Mouse (Mus musculus): ENCODE measurements around the gene Ing4. TPM values are rescaled to one million over a fixed set of nuclear protein-coding genes. Genes with fewer than 3 reads are reported as not detected.
"Not testable (repeated sequence)": the region's sequence is repeated elsewhere in the genome, so short reads cannot be mapped to it uniquely, and the experiment has no call there.

The Ing4 gene
- total RNA-seq, 2 experiments from 2014 or later, result 56.9 to 65.7 TPM

GRCm38 (mm10) chr6:125042081-125042480 is 2.5 kb downstream of the Ing4 start:
- DNase-seq, result no peak

DNA sequence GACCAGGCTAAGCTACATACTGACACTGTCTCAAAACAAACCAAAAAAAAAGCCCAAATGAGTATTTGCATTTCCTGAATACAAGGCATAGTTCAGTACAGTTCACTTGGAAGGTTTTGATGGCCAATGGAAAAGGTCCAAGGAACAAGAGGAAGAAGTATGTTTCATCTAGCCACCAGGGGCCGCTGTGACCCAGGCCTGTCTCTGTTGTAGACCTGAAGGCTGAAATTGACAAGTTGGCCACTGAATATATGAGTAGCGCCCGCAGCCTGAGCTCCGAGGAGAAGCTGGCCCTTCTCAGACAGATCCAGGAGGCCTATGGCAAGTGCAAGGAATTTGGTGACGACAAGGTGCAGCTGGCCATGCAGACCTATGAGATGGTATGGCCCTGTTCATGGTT is 7.1 kb downstream of the Ing4 start:
- DNase-seq, result peak; percentile 68 to 78

DNA sequence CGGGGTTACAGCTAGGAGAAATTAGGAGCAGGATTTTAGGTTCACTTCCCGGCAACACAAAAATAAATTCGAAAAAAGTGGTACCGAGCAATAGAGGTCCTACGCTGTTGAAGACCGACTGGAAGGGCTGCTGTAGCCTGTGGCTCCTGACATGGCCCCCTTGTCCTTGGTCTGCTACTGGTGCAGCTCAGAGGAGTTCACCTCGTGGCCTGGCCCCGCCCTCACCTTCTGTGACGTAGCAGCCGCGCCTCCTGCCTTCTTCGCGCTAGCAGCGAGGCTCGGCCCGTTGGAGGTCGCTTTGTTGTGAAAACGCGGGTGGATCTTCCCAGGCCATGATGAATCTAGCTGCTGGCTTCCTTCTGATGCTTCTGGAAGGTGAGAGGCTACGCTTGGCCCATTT is 10.1 kb downstream of the Ing4 start, which contains the start of gene Acrbp:
Gene Acrbp, plus strand, starts transcription at position 12 of the 400 bp plus-strand sequence.
- no peak for DNase-seq

DNA sequence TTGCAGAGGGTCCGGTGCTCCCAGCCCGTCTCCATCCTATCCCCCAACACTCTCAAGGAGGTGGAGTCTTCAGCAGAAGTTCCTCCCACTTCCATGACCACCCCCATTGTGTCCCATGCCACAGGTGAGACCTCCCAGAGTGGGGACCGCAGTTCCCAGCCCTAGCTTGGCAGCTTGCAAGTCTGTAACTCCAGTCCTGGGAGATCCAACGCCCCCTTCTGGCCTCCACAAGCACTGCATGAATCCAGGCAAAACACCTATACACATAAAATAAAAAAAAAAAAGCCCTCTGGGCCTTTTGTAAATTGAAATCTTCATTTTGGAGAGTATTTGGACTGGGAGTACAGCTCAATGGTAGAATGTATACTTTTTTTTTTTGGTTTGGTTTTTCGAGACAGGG is 11.7 kb downstream of the Ing4 start:
- no peak for DNase-seq

- DNase-seq, result no peak
Measured at GRCm38 (mm10) chr6:125061493-125061892, 21.9 kb downstream of the Ing4 start.

DNA sequence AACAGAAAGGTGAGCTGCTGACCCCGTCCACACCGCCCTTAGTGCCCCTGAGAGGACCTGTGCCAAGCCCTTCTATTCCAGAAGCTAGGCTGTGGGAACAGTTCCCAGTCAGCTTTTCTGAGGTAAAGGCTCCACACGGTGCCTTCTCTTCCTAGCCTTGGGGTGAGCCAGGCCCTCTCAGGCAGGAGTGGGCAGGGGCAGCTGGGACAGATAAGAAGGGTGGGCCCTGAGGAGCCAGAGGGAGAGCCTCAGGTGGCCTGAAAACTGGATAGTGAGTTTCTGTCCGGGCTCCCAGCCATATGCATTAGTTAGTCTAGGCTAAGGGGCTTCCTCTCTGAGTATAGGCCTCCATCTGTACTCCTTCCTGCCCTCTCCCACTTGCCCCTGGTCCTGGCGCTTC is 23.0 kb downstream of the Ing4 start:
- DNase-seq, result no peak

DNA sequence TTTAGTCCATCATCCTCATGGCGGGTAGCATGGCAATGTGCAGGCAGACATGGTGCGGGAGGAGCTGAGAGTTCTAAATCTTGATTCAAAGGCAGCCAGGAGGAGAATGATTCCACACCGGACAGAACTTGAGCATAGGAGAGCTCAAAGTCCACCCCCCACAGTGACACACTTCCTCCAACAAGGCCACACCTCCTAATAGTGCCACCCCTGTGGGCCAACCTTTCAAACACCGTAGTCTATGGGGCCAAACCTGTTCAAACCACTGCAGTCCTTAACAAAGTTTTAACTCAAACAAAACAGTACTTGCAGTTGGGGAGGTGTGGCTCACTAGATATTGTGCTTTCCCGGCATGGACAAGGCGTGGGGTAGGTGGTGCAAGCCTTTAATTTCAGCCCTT is 24.3 kb downstream of the Ing4 start:
- DNase-seq, result no peak

- not testable (repeated sequence) for DNase-seq
Measured at GRCm38 (mm10) chr6:125065223-125065622, 25.7 kb downstream of the Ing4 start.

DNA sequence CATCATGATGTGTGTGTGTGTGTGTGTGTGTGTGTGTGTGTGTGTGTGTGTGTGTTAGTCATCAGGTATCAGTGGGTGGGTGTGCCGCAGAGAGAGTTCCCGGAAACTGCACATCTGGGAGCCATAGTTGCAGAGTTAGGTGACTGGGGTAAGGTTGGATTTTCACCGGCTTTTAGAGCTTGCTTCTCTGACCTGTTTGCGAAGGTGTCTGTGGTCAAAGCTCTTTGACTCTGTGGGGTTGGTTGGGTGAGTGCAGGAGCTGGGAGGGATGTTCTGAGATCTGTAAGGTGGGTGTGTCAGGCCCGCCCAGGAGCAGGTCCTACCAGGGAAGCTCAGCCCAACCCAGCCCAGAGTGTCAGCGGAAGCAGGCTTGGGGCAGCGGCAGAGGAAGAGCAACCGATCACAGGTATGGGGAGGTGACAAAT is 28.0 kb downstream of the Ing4 start, which contains the start of gene Lpar5:
Gene Lpar5, plus strand, starts transcription at position 350 of the 425 bp plus-strand sequence.
- DNase-seq, result no peak

DNA sequence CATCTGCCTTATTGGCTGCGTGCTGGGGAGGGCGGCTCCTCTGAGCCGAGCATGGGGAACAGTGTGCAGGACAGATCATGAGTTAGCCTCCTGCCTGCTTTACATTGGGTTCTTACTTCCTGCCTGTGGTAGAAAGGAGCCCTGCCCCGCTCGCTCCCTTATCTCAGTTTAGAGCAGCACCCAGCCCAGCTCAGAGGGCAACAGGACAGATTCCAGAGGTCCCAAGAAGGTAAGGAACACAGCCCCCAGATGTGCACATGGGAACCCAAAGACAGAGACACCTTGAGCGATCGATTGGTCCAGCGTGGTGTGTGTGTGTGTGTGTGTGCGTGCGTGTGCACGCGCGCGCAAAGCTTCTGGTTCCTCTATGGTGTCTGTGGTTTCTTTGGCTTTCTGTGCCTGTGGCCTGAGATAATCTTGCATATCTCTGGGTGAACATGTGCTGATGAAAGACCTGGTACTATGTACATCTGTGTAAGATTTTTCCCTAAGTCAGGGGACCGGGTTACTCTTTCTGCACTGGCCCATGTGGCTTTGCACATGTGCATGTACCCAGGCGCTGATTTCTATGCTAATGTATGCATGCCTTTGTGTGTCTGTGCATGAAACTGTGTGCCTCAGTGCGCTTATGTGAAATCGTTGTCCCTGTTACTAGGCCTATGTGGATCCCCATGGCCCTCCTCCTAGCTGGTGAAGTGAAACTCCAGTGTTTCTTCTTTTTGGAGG is 31.8 kb downstream of the Ing4 start:
- no peak for DNase-seq

GRCm38 (mm10) chr6:125071896-125072279 is 32.3 kb downstream of the Ing4 start:
- peak; percentile 68 to 73 for DNase-seq

DNA sequence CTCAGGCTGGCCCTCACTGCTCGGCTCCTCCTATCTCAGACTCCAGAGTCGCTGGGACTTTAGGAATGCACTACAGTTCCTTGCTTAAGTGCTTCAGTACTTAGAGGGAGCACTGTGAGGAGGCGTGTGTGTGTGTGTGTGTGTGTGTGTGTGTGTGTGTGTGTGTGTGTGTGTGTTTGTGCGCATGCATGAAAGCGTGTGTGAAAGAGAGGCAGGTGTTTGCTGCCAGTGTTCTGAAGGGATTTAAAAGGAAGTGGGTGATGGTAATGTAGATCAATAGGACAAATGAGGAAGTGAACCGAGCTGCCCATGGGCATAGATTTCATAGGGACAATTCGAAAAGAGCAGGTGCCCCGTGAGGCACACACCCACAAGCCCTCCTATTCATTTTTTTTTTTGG is 34.3 kb downstream of the Ing4 start:
- DNase-seq, result no peak

- no peak for DNase-seq
Measured at GRCm38 (mm10) chr6:125081394-125081793, 41.8 kb downstream of the Ing4 start.

DNA sequence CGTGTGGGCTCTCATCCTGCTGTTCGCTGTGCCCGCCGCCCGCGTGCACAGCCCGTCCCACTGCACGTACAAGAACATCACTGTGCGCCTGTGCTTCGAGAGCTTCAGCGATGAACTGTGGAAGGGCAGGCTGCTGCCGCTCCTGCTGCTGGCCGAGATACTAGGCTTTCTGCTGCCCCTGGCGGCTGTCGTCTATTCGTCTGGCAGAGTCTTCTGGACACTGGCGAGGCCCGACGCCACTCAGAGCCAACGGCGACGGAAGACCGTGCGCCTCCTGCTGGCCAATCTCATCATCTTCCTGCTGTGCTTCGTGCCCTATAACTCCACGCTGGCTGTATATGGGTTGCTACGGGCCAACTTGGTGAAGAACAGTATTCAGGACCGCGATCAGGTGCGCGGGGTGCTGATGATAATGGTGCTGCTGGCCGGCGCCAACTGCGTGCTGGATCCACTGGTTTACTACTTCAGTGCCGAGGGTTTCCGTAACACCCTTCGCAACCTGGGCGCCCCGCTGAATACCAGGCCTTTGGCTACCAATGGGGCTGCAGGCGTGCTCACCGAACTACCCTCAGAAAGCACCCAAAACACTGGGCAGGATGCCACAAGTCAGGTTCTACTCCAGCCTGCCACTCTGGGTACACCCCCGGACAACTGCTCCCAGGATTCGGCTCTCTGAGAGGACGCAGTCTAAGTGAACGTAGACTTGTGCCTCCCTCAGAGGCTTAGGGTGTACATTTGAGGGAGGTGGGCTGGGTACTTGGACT is 42.4 kb downstream of the Ing4 start:
- peak; percentile 74 to 77 for DNase-seq

GRCm38 (mm10) chr6:125082801-125083386 is 43.3 kb downstream of the Ing4 start:
- DNase-seq, result no peak

DNA sequence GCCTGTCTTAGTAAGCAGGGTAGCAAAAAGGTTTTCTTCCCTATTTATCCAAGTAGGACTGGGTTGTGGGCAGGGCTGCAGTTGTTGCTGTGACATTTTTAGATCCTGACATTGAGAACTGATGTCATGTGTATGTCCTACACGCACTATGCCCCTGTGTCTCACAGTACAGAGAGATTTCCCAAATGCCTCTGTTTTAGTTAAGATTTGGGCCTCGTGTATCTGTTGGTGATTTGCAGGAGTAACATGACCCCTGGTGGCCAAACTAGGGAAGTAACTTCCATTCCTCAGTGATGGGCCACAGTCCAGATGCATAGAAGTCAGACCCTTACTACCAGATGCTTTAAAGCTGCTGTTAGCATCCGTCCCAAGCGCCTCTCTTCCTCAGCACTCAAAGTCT is 44.9 kb downstream of the Ing4 start:
- DNase-seq, result no peak

GRCm38 (mm10) chr6:125087937-125088336 is 48.4 kb downstream of the Ing4 start:
- DNase-seq, result no peak

DNA sequence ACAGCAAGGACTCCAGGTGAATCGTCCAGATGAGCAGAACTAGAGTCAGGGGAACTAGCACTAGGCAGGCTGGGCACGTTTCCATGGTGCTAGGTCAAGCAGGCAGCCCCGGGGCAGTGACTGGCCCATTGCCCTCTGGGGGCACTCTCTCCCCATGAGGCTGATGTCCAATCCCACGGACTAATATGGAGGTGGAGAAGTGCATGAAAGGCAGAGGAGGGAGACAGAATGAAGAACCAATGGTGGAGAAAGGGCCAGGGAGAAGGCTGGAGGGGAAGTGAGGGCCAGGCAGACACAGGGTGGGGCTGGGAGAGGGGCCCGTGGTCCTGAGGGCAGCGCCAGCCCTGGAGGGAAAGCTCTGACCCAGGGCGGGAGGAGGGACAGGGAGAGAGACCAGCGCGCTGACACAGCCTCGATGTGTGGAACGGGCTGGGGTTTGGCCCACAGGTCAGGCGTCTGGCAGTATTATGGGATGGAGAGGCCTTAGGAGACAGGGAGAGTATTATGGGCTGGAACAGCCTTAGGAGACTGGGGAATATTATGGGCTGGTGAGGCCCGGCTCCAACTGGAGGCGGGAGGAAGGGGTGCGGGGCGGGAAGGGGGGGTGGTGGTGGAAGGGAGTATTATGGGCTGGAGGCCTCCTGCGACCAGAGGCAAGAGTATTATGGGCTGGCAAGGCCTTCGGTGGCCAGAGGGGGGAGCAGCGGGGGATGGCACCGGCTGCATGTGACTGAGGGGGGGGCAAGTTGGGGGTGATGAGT is 49.2 kb downstream of the Ing4 start:
- DNase-seq, result peak; percentile 68 to 73

DNA sequence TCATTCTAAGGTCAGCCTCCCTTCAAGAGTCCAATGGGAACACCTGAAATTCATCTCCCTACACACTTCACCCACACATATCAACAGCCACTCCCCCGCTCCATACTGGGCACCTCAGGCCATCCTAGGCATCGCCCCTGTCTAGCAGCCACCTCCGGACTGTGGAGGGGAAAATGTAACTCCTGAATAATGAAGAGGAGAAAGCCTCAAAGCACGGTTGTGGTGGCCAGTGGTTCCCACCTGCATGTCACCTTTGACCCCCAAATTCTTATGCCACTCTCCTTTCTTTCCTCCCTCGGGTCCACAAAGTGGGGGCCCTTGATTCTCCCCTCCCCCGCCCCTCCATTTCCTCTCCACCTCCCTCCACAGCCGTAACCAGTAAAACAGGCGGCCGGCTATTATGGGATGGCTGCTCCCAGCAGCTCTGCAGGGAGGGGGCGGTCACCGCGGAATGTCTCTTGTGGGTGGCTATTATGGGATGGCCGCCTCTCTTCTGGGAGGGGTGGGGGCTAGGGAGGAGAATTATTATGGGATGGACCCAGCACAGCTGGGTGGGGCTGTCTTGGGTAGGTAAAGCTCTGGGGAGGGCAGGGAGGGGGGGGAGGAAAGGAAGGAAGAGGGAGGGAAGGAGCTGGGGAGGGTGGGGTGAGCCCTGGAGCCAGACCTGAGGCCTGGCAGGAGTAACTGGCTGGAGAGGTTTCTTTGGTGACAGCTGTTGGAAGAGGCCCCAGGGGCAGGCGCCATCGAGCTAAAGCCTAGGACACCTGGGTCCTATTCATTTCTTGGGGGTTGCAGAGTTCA is 50.2 kb downstream of the Ing4 start:
- DNase-seq, result peak; percentile 80 to 86

- no peak for DNase-seq
Measured at GRCm38 (mm10) chr6:125090341-125091085, 51.0 kb downstream of the Ing4 start.

- no peak for DNase-seq
Measured at GRCm38 (mm10) chr6:125092372-125092771, 52.8 kb downstream of the Ing4 start.

Measured in layer of hippocampus, postnatal 36 days (tissue).